Mouse (Mus musculus) bone marrow macrophage, adult 2 months (primary cell): ENCODE data around the gene Fam171a2. TPM values are rescaled to one million over a fixed set of nuclear protein-coding genes. Genes with fewer than 3 reads are reported as not detected.

ENCODE experiments used
- H3K27ac ChIP-seq: 2 replicates; pipeline ENCODE4 v1.5.1; 2012; ENCODE audit warnings: low read depth, low read length; ENCODE audit not compliant: insufficient read depth
- H3K4me1 ChIP-seq: 2 replicates; pipeline ENCODE4 v1.6.1; 2012; ENCODE audit warnings: low read length; ENCODE audit not compliant: control insufficient read depth, insufficient read depth
- H3K4me3 ChIP-seq: 2 replicates; pipeline ENCODE4 v1.5.1; 2012; ENCODE audit warnings: mild to moderate bottlenecking, low read length, moderate library complexity; ENCODE audit not compliant: insufficient read depth
- CTCF ChIP-seq: IDR thresholded peaks from 2 replicates; pipeline ENCODE4 v1.5.1; 2012; ENCODE audit warnings: low read depth, mild to moderate bottlenecking, low read length, moderate library complexity
- POLR2A ChIP-seq: IDR thresholded peaks from 2 replicates; pipeline ENCODE4 v1.6.1; 2012; ENCODE audit warnings: mild to moderate bottlenecking, low read depth, low read length, borderline replicate concordance
- polyA plus RNA-seq: library from polyadenylated mRNA; stranded (reverse); fragments of >200 nt; gene quantifications from 2 replicates; pipeline ENCODE4 v1.2.4, GENCODE M21; 2012; ENCODE audit not compliant: missing spikeins, insufficient read depth, insufficient read length

The Fam171a2 gene
- polyA plus RNA-seq, 1 experiment, result not detected

- Histone ChIP-seq H3K4me1 (peaks cover 12% of the 10 kb centered on the region), H3K27ac (no peak overlapping the region), H3K4me3 (no peak overlapping the region)
- TF ChIP-seq CTCF (no peak), POLR2A (no peak)
Observed at GRCm38 (mm10) chr11:102442089-102442488, 5.4 kb downstream of the Fam171a2 start.

DNA sequence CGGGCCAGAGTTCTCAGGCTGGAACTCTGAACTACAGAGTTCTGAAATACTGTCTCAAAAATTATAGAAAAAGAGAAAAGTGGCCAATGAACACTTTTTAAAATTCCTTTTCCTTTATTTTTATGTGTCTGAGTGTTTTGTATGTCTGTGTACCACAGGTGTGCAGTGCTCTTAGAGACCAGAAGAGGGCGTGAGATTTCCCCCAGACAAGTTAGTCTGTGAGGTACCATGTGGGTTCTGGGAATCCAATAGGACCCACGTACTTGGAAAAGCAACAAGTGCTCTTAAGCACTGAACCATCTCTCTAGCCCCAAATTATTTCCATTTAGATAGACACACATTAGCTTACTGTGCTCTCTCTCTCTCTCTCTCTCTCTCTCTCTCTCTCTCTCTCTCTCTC is 6.0 kb downstream of the Fam171a2 start:
- TF ChIP-seq POLR2A (no peak), CTCF (no peak)
- peaks cover 12% of the 10 kb centered on the region for H3K4me1 ChIP-seq
- H3K27ac ChIP-seq, result no peak overlapping the region
- H3K4me3 ChIP-seq, result no peak overlapping the region

GRCm38 (mm10) chr11:102440255-102440654 is 7.2 kb downstream of the Fam171a2 start:
- H3K4me3 ChIP-seq, result no peak overlapping the region
- TF ChIP-seq POLR2A, result no peak
- TF ChIP-seq CTCF, result no peak
- peaks cover 12% of the 10 kb centered on the region for H3K4me1 ChIP-seq
- H3K27ac ChIP-seq, result no peak overlapping the region

DNA sequence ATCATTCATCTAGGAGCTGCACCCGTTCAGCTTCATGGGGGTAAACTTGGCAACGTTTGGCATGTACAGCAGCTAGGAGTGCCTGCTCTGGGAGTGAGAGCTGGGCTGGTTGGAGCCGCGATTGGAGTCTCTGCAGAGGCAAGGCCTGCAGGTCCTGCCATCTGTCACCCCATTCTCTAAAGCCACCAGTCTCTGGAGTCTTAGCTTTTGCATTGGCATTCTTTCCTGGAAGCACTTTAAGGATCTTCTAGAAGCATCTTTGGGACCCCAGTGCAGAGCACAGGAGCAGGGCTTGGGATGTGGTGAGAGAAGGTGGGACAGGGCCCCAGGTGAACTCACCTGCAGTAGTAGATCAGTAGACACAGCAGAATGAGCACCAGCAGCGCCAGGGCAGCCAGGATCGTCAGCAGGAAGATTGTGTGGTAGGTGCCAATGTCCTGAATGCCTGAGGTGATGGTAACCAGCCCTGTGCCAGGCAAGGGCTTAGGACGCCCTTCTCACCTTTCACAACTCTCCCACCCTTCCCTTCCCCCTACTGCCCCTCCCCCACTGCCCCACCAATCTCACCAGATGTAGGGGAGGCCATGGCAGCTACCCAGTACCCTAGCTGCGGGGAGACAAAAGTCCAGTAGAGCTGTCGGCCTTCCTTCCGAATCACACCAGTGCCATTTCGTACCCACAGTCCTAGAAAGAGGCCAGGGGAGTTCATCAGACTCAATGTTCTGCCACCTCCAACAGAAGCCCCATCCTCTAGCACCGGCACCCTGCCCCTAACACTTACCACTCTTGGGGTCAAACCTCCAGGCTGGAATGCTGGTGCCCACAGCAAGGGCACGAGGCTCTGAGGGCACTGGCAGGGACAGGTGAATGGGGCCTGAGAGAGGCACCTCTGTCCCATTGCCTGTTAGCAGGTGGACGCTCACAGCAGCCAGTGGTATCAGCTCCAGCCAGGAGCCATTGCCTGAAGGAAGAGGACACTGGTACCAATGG is 8.1 kb downstream of the Fam171a2 start:
- H3K27ac ChIP-seq, result no peak overlapping the region
- H3K4me3 ChIP-seq, result no peak overlapping the region
- H3K4me1 ChIP-seq, result peaks cover 14% of the 10 kb centered on the region
- TF ChIP-seq CTCF (no peak), POLR2A (no peak)

DNA sequence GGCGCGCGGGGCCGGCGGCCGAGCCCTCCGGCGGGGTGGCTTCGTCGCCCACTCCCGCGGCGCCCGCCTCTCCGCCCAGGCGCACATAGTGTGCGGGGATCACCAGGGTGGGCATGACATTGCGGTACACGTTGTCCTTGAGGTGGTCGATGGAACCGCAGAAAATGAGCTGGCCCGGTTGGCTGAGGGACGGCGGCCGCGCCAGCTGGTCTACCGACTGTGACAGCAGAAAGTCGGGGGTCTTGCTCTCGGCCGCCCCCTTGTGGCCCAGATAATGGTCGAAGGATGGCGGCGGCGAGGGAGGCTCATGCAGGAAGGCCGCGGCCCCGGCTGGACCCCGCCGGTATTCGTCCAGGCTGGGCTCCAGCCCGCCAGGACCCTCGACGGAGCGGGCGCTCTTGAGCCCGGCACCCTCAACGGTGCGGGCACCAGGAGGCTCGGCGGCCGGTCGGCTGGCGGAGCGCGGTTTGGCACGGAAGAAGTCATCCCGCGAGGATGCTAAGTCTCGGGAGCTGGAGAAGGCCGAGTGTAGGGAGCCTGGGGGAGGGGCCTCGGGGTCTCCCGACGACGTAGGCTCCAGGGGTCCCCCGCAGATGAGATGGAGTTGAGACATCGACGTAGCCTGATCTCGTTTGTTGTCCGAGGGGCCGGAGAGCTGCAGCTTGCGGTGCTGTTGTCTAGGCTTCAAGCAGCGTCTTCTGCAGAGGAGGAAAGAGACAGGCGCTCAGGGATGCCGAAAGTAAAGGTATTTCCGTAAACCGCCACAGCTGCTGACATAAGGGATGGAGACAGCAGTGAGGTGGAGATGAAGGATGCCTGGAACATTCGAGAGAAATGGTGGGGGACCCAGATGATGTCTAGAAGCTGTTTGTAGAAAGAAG is 9.0 kb downstream of the Fam171a2 start:
- peaks cover 9% of the 10 kb centered on the region for H3K4me1 ChIP-seq
- H3K27ac ChIP-seq, result no peak overlapping the region
- TF ChIP-seq POLR2A, result no peak
- TF ChIP-seq CTCF, result no peak
- H3K4me3 ChIP-seq, result peak overlapping the region; percentile 52

DNA sequence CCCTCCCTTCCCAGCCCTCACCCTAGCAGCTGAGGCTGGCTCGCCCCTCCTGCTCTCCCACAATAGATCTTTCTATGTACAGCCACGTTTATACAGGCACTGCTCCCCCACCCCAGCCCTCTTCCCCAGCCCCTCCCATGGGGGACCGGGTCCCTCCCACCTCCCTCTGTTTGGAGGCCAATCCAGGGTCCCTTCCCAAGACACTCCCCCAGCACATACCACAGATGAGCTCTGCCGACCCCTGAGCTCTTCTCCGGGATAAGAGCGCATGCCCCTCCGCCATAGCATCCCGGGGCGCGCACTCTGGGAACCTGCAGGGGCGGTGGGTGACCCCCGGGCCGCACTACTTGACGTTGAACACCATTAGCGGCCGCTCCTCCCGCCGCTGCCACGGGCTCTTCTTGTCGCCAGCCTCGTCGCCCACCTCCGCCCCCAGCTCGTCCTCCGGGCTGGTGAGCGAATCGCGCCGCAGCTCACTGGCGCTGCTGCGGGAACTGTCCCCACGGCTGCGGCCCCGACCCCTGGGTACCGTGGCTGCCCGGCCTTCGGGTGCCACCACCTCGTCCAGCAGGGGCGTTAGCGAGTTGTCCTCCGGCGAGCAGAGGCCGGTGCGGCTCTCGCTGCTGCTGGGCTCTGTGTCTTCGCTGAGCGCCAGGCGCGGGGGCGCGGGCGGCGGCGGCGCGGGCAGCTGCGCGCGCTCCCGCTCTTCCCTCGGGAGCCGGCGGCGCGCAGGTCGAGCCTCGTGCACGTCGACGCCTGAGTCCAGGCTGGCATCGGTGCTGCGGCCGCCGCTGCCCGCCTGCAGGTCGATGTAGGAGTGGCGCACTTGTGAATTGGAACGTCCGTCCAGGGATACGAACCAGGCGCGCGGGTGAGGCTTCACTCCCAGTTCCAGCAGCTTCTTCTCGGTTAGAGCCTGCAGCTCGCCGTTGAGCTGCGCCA is 10.1 kb downstream of the Fam171a2 start:
- no peak for TF ChIP-seq POLR2A
- TF ChIP-seq CTCF, result no peak
- Histone ChIP-seq H3K27ac (no peak overlapping the region), H3K4me1 (peaks cover 9% of the 10 kb centered on the region), H3K4me3 (peak overlapping the region; percentile 52)

- Histone ChIP-seq H3K4me1 (peaks cover 9% of the 10 kb centered on the region), H3K4me3 (no peak overlapping the region), H3K27ac (no peak overlapping the region)
- TF ChIP-seq POLR2A (no peak), CTCF (no peak)
Observed at GRCm38 (mm10) chr11:102436471-102436790, 11.1 kb downstream of the Fam171a2 start.

DNA sequence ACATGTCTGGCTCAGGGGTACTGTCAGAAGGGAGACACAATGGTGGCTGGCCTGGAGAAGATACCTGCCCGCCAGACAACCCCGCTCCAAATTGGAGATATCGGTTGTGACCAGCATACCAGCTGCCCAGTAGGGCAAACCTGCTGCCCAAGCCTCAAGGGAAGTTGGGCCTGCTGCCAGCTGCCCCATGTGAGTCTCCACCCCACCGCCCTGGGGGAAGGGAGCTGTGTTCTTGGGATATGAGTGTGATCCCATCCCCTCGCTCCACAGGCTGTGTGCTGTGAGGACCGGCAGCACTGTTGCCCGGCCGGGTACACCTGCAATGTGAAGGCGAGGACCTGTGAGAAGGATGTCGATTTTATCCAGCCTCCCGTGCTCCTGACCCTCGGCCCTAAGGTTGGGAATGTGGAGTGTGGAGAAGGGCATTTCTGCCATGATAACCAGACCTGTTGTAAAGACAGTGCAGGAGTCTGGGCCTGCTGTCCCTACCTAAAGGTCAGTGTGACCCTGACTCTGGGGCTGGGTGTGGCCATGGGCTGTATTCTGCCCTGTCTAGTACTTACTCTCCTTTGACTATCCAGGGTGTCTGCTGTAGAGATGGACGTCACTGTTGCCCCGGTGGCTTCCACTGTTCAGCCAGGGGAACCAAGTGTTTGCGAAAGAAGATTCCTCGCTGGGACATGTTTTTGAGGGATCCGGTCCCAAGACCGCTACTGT is 11.6 kb downstream of the Fam171a2 start:
- no peak overlapping the region for H3K27ac ChIP-seq
- H3K4me1 ChIP-seq, result peaks cover 9% of the 10 kb centered on the region
- TF ChIP-seq POLR2A (no peak), CTCF (no peak)
- H3K4me3 ChIP-seq, result no peak overlapping the region
